Mouse (Mus musculus): ENCODE data around the gene Myo5a.

Gene Myo5a

DNA sequence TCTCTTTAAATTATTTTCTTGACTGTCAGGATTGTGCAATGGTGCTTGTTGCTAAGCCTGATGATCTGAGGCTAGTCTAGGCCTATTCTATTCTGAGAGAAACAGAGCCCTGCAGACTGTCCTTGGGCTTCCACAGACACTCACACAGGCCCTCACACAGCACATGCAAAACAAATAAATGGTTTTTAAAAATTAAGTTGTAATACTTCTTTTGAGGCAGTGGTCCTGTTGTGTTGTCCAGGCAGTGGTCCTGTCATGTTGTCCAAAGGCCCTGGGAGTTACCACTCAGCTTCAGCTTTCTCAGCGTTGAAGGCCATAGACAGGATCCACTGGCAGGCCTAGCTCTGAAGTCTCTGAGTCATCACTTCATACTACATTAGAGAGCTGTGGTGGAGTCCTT lies 130.7 kb downstream of the Myo5a start:
- DNase-seq (ENCODE audit: low spot score): no peak

DNA sequence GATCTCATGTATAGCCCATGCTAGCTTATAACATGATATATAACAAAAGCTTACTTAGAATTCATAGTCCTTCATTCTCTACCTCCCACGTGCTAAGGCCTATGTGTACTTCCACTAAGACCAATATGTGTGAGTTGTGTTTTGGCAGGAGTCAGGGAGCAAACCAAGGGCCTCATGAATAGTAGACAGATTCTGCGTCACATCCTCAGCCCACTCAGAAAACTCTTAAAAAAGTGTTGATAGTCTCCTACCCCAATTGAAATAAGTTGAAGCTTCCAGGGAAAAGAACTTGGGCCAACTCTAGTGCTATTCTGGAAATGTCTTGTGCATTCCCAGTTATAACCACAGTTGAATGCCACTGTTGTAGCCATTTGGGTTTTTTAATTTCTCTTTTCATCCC lies 131.2 kb downstream of the Myo5a start:
- no peak for DNase-seq (ENCODE audit: low spot score)

GRCm38 (mm10) chr9:75209246-75209645 lies 138.4 kb downstream of the Myo5a start:
- DNase-seq (ENCODE audit: low spot score): no peak

DNA sequence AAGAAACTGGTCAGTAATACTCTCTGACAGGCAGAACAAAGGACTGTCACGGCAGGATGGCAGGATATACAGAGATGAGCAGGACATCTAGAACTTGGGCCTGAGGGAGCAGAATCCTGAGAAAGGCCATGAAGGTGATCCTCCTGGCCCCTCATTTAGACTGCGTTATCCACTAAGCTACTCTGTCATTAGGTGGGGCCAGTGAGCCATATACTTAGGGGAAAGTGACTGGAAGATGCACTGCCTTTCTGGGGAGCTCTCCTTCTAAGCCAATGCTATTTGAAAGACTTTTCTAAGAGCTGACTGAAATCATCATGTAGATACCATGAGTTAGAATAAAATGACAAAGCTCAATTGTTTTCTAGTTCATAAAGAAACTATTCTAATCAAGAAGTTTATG lies 139.5 kb downstream of the Myo5a start:
- DNase-seq (ENCODE audit: low spot score): no peak

- no peak for DNase-seq (ENCODE audit: low spot score)
Measured at GRCm38 (mm10) chr9:75214743-75215413, 144.1 kb downstream of the Myo5a start.

DNA sequence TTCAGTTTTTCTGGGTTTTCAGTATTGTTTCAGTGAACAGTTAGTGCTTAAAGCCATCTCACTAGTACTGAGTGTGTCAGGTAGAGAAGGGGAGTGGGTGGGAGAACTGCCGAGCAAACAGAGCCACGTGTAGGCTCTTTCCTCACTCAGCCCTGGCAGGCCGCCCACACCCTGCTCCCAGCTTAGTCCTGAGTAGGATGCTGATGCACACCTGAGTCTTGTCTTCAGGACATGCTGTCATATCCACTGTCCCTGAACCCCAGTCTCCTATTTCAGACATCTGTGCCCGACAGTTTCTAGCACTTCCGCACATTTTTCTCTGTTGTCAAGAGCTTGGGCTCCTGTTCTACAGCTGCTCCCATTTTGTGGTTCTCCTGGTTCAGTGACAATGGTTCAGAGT lies 149.1 kb downstream of the Myo5a start:
- DNase-seq (ENCODE audit: low spot score): peak; percentile 67

DNA sequence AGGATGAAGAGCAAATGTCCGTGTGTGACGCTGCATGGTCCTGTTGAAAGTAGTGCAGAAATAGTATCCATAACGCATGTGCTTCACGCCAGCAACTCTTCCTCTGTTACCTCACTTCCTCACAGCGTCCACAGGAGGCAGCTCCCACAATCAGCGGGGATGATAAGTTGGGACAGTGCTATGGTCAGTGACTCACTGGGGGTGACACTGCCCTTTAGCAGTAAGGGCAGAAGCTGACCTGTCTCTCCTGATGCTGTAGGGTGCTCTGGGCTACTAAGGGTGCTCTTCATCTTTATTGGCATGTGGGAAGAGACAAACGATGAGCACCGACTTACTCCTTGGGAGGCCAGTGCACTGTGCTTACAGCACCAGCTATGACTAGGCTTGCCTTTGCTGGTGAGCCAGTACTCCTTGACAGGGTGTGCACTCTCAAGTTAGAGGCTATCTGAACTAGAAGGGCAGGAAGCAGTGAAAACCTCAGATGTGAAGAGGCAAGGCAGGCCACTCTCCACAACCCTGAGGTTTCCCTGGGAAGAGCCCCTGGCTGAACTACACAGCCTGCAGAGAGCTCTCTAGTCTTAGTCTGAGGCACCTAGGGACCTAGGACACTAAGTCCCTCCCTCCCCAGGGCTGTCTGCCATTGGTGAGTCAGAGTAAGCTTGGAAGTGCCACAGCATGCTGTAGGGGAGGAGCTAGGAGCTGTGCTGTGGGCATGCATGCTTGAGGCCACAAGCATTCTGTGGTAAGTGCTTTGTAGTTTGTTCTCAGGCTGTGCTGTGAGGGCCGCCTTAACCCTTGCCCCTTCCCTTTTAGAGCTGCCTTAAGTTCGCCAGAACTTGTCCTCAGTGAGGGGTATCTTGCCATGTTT lies 150.8 kb downstream of the Myo5a start:
- no peak for DNase-seq (ENCODE audit: low spot score)

DNA sequence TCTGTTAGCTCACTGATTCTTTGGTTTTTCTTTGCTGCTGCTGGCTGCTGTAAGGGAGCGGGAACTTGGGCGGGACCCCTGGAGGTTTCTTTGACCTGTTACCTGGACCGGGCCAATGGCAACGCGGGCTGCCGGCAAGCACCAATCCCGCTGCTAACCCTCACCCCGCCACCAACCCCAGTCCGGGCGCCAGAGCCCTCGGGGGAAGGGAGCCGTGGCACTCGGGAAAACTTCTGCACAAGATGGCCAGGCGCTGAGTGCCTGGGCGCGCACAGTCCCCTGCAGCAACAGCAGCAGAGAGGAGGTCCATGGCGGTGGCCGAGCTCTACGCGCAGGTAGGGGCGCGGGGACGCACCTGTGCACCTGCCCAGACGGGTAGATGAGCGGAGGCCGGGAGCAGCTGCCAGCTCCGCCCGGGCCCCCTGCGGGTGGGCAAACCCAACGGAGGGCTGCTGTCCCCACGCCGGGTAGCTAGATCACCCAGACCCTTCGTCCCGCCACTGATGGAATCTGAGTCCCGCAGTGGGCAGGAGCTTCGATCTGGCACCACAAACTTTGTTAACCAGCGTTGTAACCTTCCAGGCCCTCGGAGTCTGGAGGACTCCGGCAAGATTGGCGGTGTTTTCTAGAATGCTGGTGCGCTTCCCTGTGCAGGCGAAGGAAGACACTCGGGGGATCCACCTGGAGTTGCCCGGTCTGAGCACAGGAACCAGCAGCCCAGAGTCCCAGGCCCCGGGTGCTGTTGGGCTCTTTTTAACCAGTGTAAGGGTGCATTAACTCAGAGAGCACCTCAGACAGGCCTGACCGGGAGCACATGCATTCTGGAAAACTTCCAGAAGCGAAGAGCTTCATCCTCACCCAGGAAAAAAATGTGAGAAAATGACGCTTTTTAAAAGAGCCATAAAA lies 161.3 kb downstream of the Myo5a start, which contains the start of gene Myo5c:
Myo5c (plus strand) TSS at position 180 of the 906 bp plus-strand sequence.
- DNase-seq (ENCODE audit: low spot score): no peak

- no peak for DNase-seq (ENCODE audit: low spot score)
Measured at GRCm38 (mm10) chr9:75232860-75233259, 162.0 kb downstream of the Myo5a start.

- no peak for DNase-seq (ENCODE audit: low spot score)
Measured at GRCm38 (mm10) chr9:75234271-75234741, 163.5 kb downstream of the Myo5a start.

DNA sequence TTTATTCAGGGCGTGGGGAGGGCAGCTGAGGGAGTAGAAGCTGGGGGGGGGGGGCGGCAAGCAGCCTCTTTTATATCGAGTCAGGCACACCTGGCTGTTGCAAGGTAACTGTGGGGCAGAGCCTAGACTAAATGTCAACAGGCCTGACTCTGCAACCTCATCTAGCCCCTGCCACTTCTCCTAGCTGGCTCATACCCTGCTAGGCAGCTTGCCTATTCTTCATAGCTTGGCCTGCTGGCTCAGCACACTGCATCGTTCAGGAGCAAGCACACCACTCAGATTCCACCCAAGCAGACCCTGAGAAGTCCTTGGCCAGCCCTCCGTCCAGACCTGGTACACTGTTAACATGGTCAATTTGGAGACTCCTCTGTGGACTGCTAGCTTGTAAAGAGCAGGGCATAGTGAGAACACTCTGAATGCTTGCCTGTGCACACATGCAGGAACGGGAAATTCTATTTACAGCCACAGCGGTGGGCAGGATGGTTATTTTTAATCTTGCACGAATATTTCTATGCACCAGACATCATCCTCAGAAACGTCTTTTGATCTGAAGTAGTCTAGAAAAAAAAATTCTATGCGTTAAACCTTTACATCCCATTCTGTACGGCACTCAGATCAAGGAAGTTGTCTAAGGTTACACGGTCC lies 164.3 kb downstream of the Myo5a start:
- no peak for DNase-seq (ENCODE audit: low spot score)

DNA sequence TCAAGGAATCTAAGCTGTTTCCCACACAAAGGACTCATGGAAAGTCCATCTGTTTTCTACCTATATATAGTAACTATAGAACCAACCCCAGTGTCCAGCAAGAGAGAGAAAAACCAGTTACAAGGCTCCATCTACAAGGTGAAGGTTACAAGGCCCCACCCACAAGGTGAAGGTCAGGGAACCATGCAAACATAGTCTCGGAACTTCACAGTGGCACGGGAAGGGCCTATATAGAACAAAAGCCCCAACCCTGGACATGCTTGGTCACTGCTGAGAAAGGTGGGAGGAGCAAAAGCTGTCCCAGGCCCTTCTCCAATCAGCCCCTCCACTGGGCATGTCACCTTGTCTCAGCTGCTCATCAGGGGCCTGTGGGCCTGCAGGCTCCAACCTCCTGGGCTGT lies 164.9 kb downstream of the Myo5a start:
- DNase-seq (ENCODE audit: low spot score): no peak

GRCm38 (mm10) chr9:75236416-75237308 lies 165.8 kb downstream of the Myo5a start:
- no peak for DNase-seq (ENCODE audit: low spot score)

DNA sequence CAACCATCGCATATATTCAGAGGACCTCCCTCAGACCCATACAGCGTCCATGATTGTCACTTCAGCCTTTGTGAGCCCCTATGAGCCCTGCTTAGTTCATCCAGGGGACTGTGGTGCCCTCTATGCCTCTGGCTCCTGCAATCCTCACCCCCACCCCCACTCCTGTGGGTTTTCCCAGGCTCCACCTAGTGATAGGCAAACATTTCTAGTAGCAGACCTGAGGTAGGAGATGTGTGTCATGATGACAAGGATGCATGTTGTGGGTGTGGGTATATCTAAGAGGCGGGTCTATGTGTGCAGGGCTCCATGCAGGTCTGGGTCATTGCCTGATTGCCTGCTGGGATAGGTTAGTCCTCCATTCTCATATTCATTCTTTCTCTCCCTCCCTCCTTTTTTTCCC lies 167.4 kb downstream of the Myo5a start:
- no peak for DNase-seq (ENCODE audit: low spot score)

- DNase-seq (ENCODE audit: low spot score): peak; percentile 53
Measured at GRCm38 (mm10) chr9:75243052-75243451, 172.2 kb downstream of the Myo5a start.

GRCm38 (mm10) chr9:75243730-75244406 lies 173.1 kb downstream of the Myo5a start:
- no peak for DNase-seq (ENCODE audit: low spot score)

GRCm38 (mm10) chr9:75244527-75244926 lies 173.7 kb downstream of the Myo5a start:
- DNase-seq (ENCODE audit: low spot score): no peak

DNA sequence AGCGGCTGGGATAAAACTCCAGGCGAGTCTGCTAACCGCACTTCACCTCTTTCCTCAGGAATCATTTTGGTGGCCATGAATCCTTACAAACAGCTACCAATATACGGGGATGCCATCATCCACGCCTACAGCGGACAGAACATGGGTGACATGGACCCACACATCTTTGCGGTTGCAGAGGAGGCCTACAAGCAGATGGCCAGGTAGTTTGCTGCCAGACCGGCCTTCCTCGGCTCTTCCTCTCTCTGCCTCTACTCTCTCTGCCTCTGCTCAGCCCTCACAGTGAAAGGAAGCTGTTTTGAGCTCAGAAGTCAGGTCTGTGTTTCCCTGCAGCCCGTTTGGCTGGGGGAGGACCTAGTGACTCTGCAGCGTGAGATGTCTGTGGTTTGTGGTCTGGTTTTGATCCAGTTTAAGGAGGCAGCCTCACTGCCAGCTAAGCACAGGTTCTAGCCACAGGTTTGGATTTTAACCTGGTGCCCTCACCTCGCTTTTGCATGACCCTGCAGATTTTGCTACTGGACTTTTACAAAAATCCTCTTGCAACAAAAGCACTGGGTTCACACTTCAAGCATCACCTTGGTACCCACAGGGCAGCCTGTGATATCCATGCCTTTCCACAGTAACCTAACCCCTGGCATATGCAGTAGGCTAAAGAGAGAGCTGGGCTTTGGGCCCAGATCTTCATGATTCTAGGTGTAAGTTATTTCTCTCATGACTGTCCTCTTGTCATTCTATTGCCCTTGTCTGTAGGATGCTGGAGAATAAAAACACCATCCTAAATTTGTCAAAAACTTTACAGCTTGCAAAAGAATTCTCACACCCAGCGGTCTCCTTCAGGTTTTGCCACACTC lies 175.5 kb downstream of the Myo5a start:
- no peak for DNase-seq (ENCODE audit: low spot score)

DNA sequence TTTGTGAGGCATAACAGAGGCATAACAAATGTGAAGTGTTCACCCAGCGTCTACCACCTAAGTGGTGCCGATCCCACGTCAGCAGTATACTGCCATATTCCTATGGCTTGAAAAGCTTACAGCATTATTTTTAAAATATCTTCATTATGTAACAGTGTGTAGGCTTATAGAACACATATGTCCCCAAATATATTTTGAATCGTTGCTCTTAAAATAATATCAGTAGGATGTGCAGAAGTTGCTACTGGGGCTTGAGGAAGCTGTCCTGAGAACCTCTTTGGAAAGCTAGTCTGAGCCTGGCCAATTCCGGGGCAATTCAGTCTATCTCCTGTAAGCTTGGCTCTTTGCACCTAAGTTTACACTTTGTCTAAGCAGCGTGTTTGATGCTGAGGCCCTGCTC lies 177.1 kb downstream of the Myo5a start:
- DNase-seq (ENCODE audit: low spot score): peak; percentile 46

Data from left cerebral cortex, adult 11 months (tissue).